Mouse (Mus musculus) hindbrain, embryonic 12.5 days (tissue): ENCODE data around the gene Lrp1. TPM values are rescaled to one million over a fixed set of nuclear protein-coding genes. Genes with fewer than 3 reads are reported as not detected.

Source experiments
- ATAC-seq: fragments of 200-750 bp; cut with Nextera tagmentation; 2 replicates; pipeline ENCODE4 v1.8.0; 2017; ENCODE audit warnings: moderate TSS enrichment; ENCODE audit not compliant: low FRiP score
- H3K27ac ChIP-seq: fragments of 300-500 bp; sonication (generic); 2 replicates; pipeline ENCODE4 v1.5.1; 2016; ENCODE audit warnings: mild to moderate bottlenecking
- H3K27me3 ChIP-seq: fragments of 300-500 bp; sonication (generic); 2 replicates; pipeline ENCODE4 v1.6.1; 2016; ENCODE audit warnings: mild to moderate bottlenecking
- H3K36me3 ChIP-seq: fragments of 300-500 bp; sonication (generic); 2 replicates; pipeline ENCODE4 v1.6.1; 2016; ENCODE audit warnings: mild to moderate bottlenecking
- H3K4me1 ChIP-seq: fragments of 300-500 bp; sonication (generic); 2 replicates; pipeline ENCODE4 v1.6.1; 2016
- H3K4me2 ChIP-seq: fragments of 300-500 bp; sonication (generic); replicated peaks from 2 replicates; pipeline ENCODE4 v1.6.1; 2016; ENCODE audit warnings: mild to moderate bottlenecking
- H3K4me3 ChIP-seq: fragments of 300-500 bp; sonication (generic); 2 replicates; pipeline ENCODE4 v1.5.1; 2016; ENCODE audit warnings: mild to moderate bottlenecking
- H3K9ac ChIP-seq: fragments of 300-500 bp; sonication (generic); 2 replicates; pipeline ENCODE4 v1.6.1; 2016; ENCODE audit warnings: mild to moderate bottlenecking, moderate library complexity
- H3K9me3 ChIP-seq: fragments of 300-500 bp; sonication (generic); replicated peaks from 2 replicates; pipeline ENCODE4 v1.6.1; 2016; ENCODE audit warnings: mild to moderate bottlenecking
- WGBS: fragments of 180-500 bp; shearing (Covaris S2); methylation state at CpG from one replicate; pipeline ENCODE4 v1.1.7; 2016; 5-methylcytosine and 5-hydroxymethylcytosine counted together
- polyA plus RNA-seq: library from polyadenylated mRNA; unstranded; fragments of >200 nt; fragmentation: Nextera tagmentation; extraction: Ambion mirVana; gene quantifications from 2 replicates; pipeline ENCODE4 v1.2.1, GENCODE M21; 2016

Gene Lrp1
- polyA plus RNA-seq, 1 experiment from 2014 or later, result 111 TPM

DNA sequence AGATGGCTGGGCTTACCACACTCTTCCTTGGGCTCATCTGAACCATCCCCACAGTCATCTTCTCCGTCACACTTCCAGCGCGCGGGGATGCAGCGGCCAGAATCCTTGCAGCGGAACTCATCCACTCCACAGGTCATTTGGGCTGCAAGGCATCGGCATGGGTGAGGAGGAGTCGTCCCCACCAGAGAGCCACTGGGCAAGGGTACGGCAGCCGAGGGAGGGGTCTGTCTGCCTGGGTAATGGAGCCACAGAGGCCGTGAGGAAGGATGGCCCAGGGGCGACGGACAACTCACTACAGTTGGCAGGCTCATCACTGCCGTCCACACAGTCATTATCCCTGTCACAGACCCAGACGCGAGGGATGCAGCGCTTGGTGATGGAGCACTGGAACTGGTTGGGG is 71.1 kb downstream of the Lrp1 start:
- H3K27ac ChIP-seq, result no peak overlapping the region
- no peak overlapping the region for H3K4me2 ChIP-seq
- no peaks in the 10 kb centered on the region for H3K9me3 ChIP-seq
- peaks cover 100% of the 10 kb centered on the region for H3K36me3 ChIP-seq
- no peak for ATAC-seq
- H3K4me1 ChIP-seq, result no peaks in the 10 kb centered on the region
- 92% methylated on average over 17 of the region's 17 CpGs for WGBS
- no peak overlapping the region for H3K9ac ChIP-seq
- H3K4me3 ChIP-seq, result no peak overlapping the region
- H3K27me3 ChIP-seq, result no peaks in the 10 kb centered on the region

DNA sequence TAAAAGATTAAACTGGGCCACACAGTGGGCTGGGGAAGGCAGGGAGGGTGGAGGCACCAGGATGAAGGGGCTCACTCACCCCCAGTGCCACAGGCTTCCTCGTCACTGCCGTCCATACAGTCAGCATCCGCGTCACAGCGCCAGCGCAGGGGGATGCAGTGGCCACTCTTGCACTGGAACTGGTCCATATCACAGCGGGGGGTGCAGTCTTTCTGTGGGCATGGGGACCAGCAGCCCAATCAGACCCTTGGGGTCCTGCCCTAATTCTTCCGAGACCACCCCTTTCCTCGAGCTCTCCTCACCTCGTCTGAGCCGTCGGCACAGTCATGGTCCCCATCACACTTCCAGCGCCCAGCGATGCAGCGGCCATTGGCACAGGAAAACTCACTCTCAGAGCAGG is 72.7 kb downstream of the Lrp1 start:
- Histone ChIP-seq H3K27ac (no peak overlapping the region), H3K27me3 (no peaks in the 10 kb centered on the region), H3K4me3 (no peak overlapping the region), H3K9ac (no peak overlapping the region), H3K9me3 (no peaks in the 10 kb centered on the region), H3K4me1 (no peaks in the 10 kb centered on the region), H3K4me2 (no peak overlapping the region), H3K36me3 (peaks cover 99% of the 10 kb centered on the region)
- WGBS, result 93% methylated on average over 15 of the region's 15 CpGs
- ATAC-seq, result no peak

DNA sequence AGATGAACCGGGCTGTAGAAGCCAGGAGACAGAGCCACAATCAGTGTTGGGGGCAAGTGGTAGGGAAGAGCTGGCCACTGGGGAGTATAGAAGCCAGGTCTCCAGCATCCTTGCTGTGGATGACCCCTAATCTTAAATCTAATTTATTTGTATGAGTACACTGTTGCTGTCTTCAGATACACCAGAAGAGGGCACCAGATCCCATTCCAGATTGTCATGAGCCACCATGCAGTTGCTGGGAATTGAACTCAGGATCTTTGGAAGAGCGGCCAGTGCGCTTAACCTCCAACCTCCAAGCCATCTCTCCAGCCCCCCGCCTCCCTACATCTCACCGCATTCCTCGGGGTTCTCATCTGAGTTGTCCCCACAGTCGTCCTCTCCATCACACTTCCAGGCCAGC is 74.4 kb downstream of the Lrp1 start:
- WGBS, result 93% methylated on average over 7 of the region's 7 CpGs
- peaks cover 99% of the 10 kb centered on the region for H3K36me3 ChIP-seq

DNA sequence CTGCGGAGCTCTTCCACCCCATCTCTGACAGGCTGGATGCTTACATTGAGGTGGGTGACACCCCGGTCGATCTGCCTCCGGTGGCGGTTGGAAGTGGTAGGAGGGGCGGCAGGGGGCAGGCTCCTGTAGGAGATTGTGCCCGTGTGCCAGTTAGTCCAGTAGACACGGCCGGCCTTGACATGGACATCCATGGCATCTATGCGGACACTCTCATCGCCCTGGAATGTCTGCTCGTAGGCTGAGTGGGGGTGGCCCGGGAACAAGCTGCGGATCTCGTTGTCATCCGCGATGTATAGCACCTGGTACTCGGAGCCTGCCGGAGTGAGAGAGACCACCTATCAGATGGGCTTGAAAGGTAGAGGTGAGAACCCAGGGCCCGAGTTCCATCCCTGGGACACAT is 76.6 kb downstream of the Lrp1 start:
- Histone ChIP-seq H3K36me3 (peaks cover 98% of the 10 kb centered on the region), H3K27ac (no peak overlapping the region), H3K4me1 (peaks cover 6% of the 10 kb centered on the region; the same call in 1 of the 2 replicates), H3K4me3 (no peak overlapping the region), H3K9ac (no peak overlapping the region), H3K4me2 (no peak overlapping the region), H3K27me3 (no peaks in the 10 kb centered on the region), H3K9me3 (no peaks in the 10 kb centered on the region)
- 92% methylated on average over 20 of the region's 20 CpGs for WGBS
- ATAC-seq, result no peak

More for the DNA sequence above, 74.4 kb downstream of the Lrp1 start:
- no peak for ATAC-seq
- no peak overlapping the region for H3K4me2 ChIP-seq
- no peaks in the 10 kb centered on the region for H3K27me3 ChIP-seq
- no peak overlapping the region for H3K27ac ChIP-seq
- H3K4me3 ChIP-seq, result no peak overlapping the region
- H3K4me1 ChIP-seq, result peaks cover 6% of the 10 kb centered on the region; the same call in 1 of the 2 replicates
- H3K9me3 ChIP-seq, result no peaks in the 10 kb centered on the region
- H3K9ac ChIP-seq, result no peak overlapping the region

DNA sequence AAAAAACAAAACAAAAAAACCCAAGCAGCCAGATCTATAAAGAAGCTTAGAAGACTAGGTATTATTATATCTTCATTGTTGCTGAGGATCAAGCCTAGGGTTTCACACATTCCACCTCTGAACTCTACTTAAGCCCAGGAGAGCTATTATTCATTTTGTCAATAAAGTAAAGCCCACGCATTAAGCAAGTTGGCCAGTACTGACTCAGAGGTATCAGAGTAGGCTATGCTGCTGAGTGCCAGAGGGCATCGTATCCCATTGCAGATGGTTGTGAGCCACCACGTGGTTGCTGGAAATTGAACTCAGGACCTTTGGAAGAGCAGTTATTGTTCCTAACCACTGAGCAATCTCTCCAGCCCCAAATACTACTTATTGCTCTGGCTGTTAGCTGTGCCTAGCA is 77.0 kb downstream of the Lrp1 start:
- Histone ChIP-seq H3K27ac (no peak overlapping the region), H3K36me3 (peaks cover 98% of the 10 kb centered on the region), H3K27me3 (no peaks in the 10 kb centered on the region), H3K9ac (no peak overlapping the region), H3K4me3 (no peak overlapping the region), H3K4me1 (peaks cover 6% of the 10 kb centered on the region; the same call in 1 of the 2 replicates), H3K4me2 (no peak overlapping the region), H3K9me3 (no peaks in the 10 kb centered on the region)
- 85% methylated on average over 3 of the region's 3 CpGs for WGBS
- no peak for ATAC-seq

DNA sequence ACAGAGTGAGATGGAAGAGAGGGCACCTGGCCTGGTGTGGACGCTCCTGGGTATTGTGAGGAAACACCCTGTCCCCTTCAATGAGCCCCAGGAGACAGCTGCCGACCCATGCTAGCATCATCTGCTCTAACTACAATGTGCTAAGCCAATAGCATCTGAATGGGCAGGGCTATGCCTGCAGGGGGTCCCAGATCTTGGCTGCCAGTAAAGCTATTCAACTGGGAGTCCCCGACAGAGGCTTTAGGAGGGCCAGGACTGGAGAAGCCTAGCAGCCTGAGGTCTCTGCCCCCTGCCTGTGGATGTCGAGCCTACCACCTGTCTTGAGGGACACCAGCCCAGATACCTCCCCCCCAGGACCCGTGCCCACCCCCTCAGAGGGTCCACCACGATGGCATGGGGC is 78.2 kb downstream of the Lrp1 start:
- ATAC-seq, result no peak
- WGBS, result 41% methylated on average over 6 of the region's 6 CpGs
- H3K9me3 ChIP-seq, result no peaks in the 10 kb centered on the region
- peaks cover 91% of the 10 kb centered on the region for H3K36me3 ChIP-seq
- peak overlapping the region; percentile 49; the same call in 1 of the 2 replicates for H3K27ac ChIP-seq
- H3K9ac ChIP-seq, result no peak overlapping the region
- H3K4me1 ChIP-seq, result peaks cover 8% of the 10 kb centered on the region; the same call in 1 of the 2 replicates
- H3K4me3 ChIP-seq, result no peak overlapping the region
- no peak overlapping the region for H3K4me2 ChIP-seq
- 0 out of 2 replicates have a peak, but pooled peaks cover 1% of the 10 kb centered on the region for H3K27me3 ChIP-seq

DNA sequence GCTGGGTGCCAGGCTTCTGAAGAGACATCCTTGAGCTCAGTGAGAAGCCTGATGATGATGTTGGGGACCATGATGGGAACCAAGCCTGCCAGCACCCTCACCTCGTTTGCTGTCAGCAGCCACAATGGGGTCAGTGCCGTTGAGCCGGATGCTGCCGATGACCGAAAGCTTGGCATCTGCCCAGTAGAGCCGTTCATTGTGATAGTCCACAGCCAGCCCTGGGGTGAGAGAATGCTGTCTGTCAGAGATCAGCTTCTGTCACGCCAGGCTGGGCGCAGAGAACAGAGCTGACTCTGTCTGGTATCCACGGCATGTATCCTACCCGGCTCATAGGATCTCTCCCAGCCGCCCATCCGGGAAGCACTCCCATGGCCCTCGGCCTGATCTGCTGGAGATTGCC is 78.9 kb downstream of the Lrp1 start:
- Histone ChIP-seq H3K36me3 (peaks cover 85% of the 10 kb centered on the region), H3K9ac (no peak overlapping the region), H3K4me3 (no peak overlapping the region), H3K27me3 (0 out of 2 replicates have a peak, but pooled peaks cover 3% of the 10 kb centered on the region), H3K27ac (peak overlapping the region; percentile 49; the same call in 1 of the 2 replicates), H3K9me3 (no peaks in the 10 kb centered on the region), H3K4me2 (no peak overlapping the region), H3K4me1 (peaks cover 12% of the 10 kb centered on the region; the same call in 1 of the 2 replicates)
- 69% methylated on average over 13 of the region's 13 CpGs for WGBS
- peak; percentile 9; the same call in 1 of the 2 replicates for ATAC-seq

DNA sequence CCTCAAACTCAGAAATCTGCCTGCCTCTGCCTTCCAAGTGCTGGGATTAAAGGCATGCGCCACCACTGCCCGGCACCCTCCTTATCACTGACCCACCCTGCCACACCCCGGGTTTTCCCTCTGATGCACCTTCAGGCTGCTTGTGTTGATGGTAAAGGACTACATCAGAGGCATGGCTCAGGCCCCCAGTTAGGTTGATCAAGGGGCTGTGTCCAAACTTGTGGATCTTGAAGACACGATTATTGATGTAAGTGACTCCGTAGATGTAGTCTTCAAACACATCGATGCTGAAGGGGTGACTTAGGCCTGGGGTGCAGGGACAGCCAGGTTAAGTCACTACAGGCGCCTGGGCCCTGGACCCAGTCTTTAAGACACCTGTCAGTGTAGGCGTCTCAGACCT is 79.4 kb downstream of the Lrp1 start:
- no peak overlapping the region for H3K4me3 ChIP-seq
- H3K27ac ChIP-seq, result no peak overlapping the region
- H3K4me2 ChIP-seq, result no peak overlapping the region
- H3K27me3 ChIP-seq, result peaks cover 6% of the 10 kb centered on the region; the same call in 1 of the 2 replicates
- H3K36me3 ChIP-seq, result peaks cover 79% of the 10 kb centered on the region
- ATAC-seq, result no peak
- H3K9ac ChIP-seq, result no peak overlapping the region
- H3K4me1 ChIP-seq, result peaks cover 17% of the 10 kb centered on the region
- no peaks in the 10 kb centered on the region for H3K9me3 ChIP-seq
- WGBS, result 96% methylated on average over 8 of the region's 8 CpGs

DNA sequence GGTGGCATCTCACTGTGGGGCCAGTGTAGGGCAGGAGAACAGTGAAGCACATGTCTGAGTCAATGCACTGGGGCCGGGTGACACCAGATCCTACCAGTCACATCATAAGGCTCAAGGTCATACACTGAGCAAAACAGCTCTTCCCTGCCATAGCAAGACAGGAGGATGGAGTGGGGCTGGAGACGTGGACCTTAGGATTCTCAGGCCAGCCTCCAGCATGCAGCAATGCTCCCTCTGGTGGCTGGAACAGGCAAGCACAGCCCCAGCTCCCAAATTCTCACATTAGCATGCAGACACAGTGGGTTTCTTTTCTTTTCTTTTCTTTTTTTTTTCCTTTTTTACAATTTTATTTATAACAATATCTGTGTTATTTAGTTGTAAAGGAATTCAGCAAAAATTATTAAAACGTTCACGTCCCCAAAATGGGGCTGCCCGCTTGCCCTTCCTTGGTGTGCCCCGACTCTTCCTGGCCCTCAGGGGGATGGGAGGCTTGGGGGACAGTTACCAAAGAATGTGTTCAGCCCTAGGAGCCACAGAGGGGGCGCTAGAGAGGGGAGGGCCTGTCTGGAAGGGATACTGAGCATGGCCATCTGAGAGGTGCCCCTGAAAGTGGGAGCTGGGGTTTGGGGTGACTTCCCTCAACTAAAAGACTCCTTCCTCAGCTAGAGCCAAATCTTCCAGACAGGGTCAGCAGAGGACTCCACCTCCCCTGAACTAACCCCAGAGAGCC is 82.9 kb downstream of the Lrp1 start:
- Histone ChIP-seq H3K9ac (no peak overlapping the region), H3K27ac (peak overlapping the region; percentile 58), H3K27me3 (peaks cover 41% of the 10 kb centered on the region), H3K4me2 (no peak overlapping the region), H3K4me3 (no peak overlapping the region), H3K9me3 (no peaks in the 10 kb centered on the region), H3K4me1 (peaks cover 49% of the 10 kb centered on the region), H3K36me3 (peaks cover 45% of the 10 kb centered on the region)
- peak; percentile 39 for ATAC-seq
- WGBS, result 26% methylated on average over 7 of the region's 7 CpGs

DNA sequence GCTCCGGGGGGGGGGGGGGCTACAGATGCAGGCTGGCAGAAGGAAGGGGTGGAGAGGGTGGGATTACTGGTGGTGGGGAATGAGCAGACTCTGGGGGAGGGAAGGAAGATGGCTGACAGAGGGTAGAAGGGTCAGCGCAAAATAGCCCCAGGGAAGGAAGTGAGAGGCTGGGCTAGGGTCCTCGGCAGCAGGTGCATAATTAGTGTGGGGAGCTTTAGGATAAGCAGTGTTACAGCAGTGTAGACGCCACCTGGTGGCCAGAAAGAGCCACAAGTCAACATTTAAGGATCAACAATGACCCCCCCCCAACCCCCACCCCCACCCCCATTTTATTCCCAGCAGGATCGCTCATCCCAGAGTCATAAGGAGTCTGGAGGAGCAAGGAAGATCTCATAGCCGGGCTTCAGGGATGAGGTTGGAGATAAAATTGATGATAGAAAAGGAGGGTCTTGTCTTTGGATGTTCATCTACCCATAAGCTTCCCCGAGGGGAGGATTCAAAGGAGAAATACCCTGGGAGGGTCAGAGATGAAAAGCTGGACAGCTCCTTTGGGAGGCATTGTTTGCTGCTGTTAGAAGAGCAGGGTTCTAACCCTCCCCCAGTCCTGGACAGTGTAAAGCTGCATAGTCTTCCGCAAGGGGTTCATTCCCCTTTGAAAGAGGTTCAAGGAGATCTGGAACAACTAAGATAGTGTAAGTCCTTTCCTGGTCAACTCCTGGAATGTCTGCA is 84.2 kb downstream of the Lrp1 start:
- Histone ChIP-seq H3K27me3 (peaks cover 53% of the 10 kb centered on the region), H3K36me3 (peaks cover 32% of the 10 kb centered on the region), H3K4me2 (0 out of 2 replicates have a peak overlapping the region, but pooled peaks have one; percentile 11), H3K27ac (peak overlapping the region; percentile 88), H3K9me3 (no peaks in the 10 kb centered on the region), H3K4me1 (peaks cover 54% of the 10 kb centered on the region), H3K4me3 (no peak overlapping the region), H3K9ac (no peak overlapping the region)
- 11% methylated on average over 8 of the region's 8 CpGs for WGBS
- peak; percentile 51; the same call in 1 of the 2 replicates for ATAC-seq

DNA sequence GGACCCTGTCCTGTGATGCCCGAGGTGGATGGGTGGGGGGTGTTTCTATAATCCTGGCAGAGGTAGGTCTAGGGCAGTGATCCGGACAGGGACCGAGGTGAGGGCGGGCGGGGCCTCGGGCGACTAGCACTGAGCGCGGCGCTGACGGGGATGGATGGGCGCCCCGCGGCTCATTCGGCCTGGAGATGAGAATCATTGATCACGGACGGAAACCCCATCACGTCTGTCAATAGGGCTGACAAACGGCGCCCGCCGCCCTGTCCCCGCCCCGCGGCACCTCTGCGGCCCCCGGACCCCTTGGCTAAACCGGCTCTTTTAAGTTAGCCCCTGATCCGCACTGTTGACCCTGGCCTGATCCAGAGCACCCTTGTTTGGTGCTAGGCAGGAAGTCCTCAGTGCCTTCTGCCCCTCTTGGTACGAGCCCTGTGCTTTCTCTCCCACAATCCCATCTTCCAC is 86.0 kb downstream of the Lrp1 start:
- Histone ChIP-seq H3K27ac (peak overlapping the region; percentile 88), H3K4me2 (peak overlapping the region; percentile 82), H3K9me3 (no peaks in the 10 kb centered on the region), H3K4me1 (peaks cover 72% of the 10 kb centered on the region), H3K27me3 (peaks cover 71% of the 10 kb centered on the region), H3K9ac (peak overlapping the region; percentile 81; the same call in 1 of the 2 replicates), H3K4me3 (peak overlapping the region; percentile 57), H3K36me3 (peaks cover 14% of the 10 kb centered on the region)
- ATAC-seq, result peak; percentile 35
- under 1% methylated on average over 21 of the region's 30 CpGs for WGBS
